Mouse (Mus musculus) heart, postnatal 0 days (tissue): ENCODE measurements at regions not wholly inside any gene's neighbourhood (a gene's known extent, or its start where the extent isn't known, plus 50 kb on each side); places are given as distances from the start of the nearest gene placed in this dataset.

ENCODE experiments used
- ATAC-seq: fragments of 200-750 bp; cut with Nextera tagmentation; 2 replicates; pipeline ENCODE4 v1.8.0; 2017; ENCODE audit warnings: low read depth, moderate number of reproducible peaks, moderate library complexity; ENCODE audit not compliant: insufficient read depth
- DNase-seq: peaks from one replicate; pipeline ENCODE4 v3.0.0-alpha.2; 2016; ENCODE audit warnings: low spot score
- H3K27ac ChIP-seq: fragments of 300-500 bp; sonication (generic); 2 replicates; pipeline ENCODE4 v1.5.1; 2014; ENCODE audit warnings: low read depth, mild to moderate bottlenecking
- H3K27me3 ChIP-seq: fragments of 300-500 bp; sonication (generic); 2 replicates; pipeline ENCODE4 v1.6.1; 2014; ENCODE audit warnings: low read length, mixed read lengths; ENCODE audit not compliant: control insufficient read depth, insufficient read depth
- H3K36me3 ChIP-seq: fragments of 300-500 bp; sonication (generic); replicated peaks from 2 replicates; pipeline ENCODE4 v1.6.1; 2014; ENCODE audit warnings: low read length, mixed read lengths; ENCODE audit not compliant: control insufficient read depth, insufficient read depth
- H3K4me1 ChIP-seq: fragments of 300-500 bp; sonication (generic); 2 replicates; pipeline ENCODE4 v1.6.1; 2014; ENCODE audit warnings: antibody characterized with exemption; ENCODE audit not compliant: control insufficient read depth, insufficient read depth
- H3K4me2 ChIP-seq: fragments of 300-500 bp; sonication (generic); 2 replicates; pipeline ENCODE4 v1.6.1; 2014; ENCODE audit warnings: low read depth, mild to moderate bottlenecking, low read length, moderate library complexity
- H3K4me3 ChIP-seq: fragments of 300-500 bp; sonication (generic); 2 replicates; pipeline ENCODE4 v1.5.1; 2014; ENCODE audit warnings: low read depth, low read length
- H3K9ac ChIP-seq: fragments of 300-500 bp; sonication (generic); replicated peaks from 2 replicates; pipeline ENCODE4 v1.6.1; 2014; ENCODE audit warnings: low read depth, low read length, mixed read lengths
- H3K9me3 ChIP-seq: fragments of 300-500 bp; sonication (generic); replicated peaks from 2 replicates; pipeline ENCODE4 v1.6.1; 2016; ENCODE audit warnings: low read length; ENCODE audit not compliant: control insufficient read depth
- CTCF ChIP-seq: IDR thresholded peaks from 2 replicates; pipeline ENCODE4 v1.5.1; 2016; ENCODE audit warnings: antibody characterized with exemption, control low read depth, low read depth
- EP300 ChIP-seq: IDR thresholded peaks from 2 replicates; pipeline ENCODE4 v1.6.1; 2016; ENCODE audit warnings: antibody characterized with exemption, low read depth
- WGBS: fragments of 180-500 bp; shearing (Covaris S2); extraction: QIAGEN DNeasy Blood & Tissue Kit; methylation state at CpG from one replicate; pipeline ENCODE4 v1.1.7; 2014; 5-methylcytosine and 5-hydroxymethylcytosine counted together

- 39% methylated on average over 7 of the region's 7 CpGs for WGBS
- TF ChIP-seq EP300 (no peak), CTCF (no peak)
- Histone ChIP-seq H3K36me3 (no peaks in the 10 kb centered on the region), H3K9me3 (no peaks in the 10 kb centered on the region), H3K9ac (no peak overlapping the region), H3K27me3 (no peaks in the 10 kb centered on the region), H3K4me1 (no peaks in the 10 kb centered on the region), H3K4me2 (no peak overlapping the region), H3K27ac (no peak overlapping the region), H3K4me3 (no peak overlapping the region)
- ATAC-seq (peak; percentile 33; the same call in 1 of the 2 replicates), DNase-seq (no peak)
These were observed 428.0 kb downstream of the Glrx3 start for GRCm38 (mm10) chr7:137865457-137865856.

GRCm38 (mm10) chr7:137866880-137867279 is 429.5 kb downstream of the Glrx3 start:
- WGBS: 71% methylated on average over 6 of the region's 6 CpGs
- no peak for TF ChIP-seq EP300
- no peak for TF ChIP-seq CTCF
- Histone ChIP-seq H3K9ac (no peak overlapping the region), H3K9me3 (no peaks in the 10 kb centered on the region), H3K36me3 (no peaks in the 10 kb centered on the region), H3K4me2 (no peak overlapping the region), H3K27ac (no peak overlapping the region), H3K4me1 (no peaks in the 10 kb centered on the region), H3K27me3 (no peaks in the 10 kb centered on the region), H3K4me3 (no peak overlapping the region)
- DNase-seq (no peak), ATAC-seq (no peak)

- H3K4me3 ChIP-seq: no peak overlapping the region
- WGBS: 56% methylated on average over 3 of the region's 3 CpGs
- H3K4me1 ChIP-seq: no peaks in the 10 kb centered on the region
- no peak for TF ChIP-seq EP300
- no peak for TF ChIP-seq CTCF
- H3K4me2 ChIP-seq: no peak overlapping the region
- no peak for DNase-seq
- H3K27ac ChIP-seq: no peak overlapping the region
- no peaks in the 10 kb centered on the region for H3K27me3 ChIP-seq
- no peak for ATAC-seq
- no peak overlapping the region for H3K9ac ChIP-seq
- H3K36me3 ChIP-seq: no peaks in the 10 kb centered on the region
- H3K9me3 ChIP-seq: no peaks in the 10 kb centered on the region
These were observed 431.1 kb downstream of the Glrx3 start for GRCm38 (mm10) chr7:137868501-137868900.

- Histone ChIP-seq H3K9ac (no peak overlapping the region), H3K9me3 (no peaks in the 10 kb centered on the region), H3K27ac (no peak overlapping the region), H3K4me3 (no peak overlapping the region), H3K27me3 (no peaks in the 10 kb centered on the region), H3K4me2 (no peak overlapping the region), H3K36me3 (no peaks in the 10 kb centered on the region), H3K4me1 (no peaks in the 10 kb centered on the region)
- 88% methylated on average over 2 of the region's 2 CpGs for WGBS
- TF ChIP-seq EP300 (no peak), CTCF (no peak)
- no peak for ATAC-seq
- DNase-seq: no peak
These were observed 437.9 kb downstream of the Glrx3 start for GRCm38 (mm10) chr7:137875306-137875705.

GRCm38 (mm10) chr7:137879296-137879695 is 441.9 kb downstream of the Glrx3 start:
- WGBS: 85% methylated on average over 12 of the region's 12 CpGs
- ATAC-seq: no peak
- no peak for TF ChIP-seq EP300
- TF ChIP-seq CTCF: no peak

GRCm38 (mm10) chr7:137882876-137883275 is 445.5 kb downstream of the Glrx3 start:
- no peak overlapping the region for H3K27ac ChIP-seq
- H3K4me3 ChIP-seq: no peak overlapping the region
- ATAC-seq (no peak), DNase-seq (no peak)
- no peaks in the 10 kb centered on the region for H3K9me3 ChIP-seq
- H3K27me3 ChIP-seq: no peaks in the 10 kb centered on the region
- TF ChIP-seq EP300: no peak
- no peak for TF ChIP-seq CTCF
- 51% methylated on average over 5 of the region's 5 CpGs for WGBS
- no peak overlapping the region for H3K4me2 ChIP-seq
- H3K4me1 ChIP-seq: no peaks in the 10 kb centered on the region
- H3K9ac ChIP-seq: no peak overlapping the region
- no peaks in the 10 kb centered on the region for H3K36me3 ChIP-seq

More at GRCm38 (mm10) chr7:137879296-137879695, 441.9 kb downstream of the Glrx3 start:
- Histone ChIP-seq H3K27me3 (no peaks in the 10 kb centered on the region), H3K4me3 (no peak overlapping the region), H3K4me1 (no peaks in the 10 kb centered on the region), H3K9me3 (no peaks in the 10 kb centered on the region), H3K27ac (no peak overlapping the region), H3K36me3 (no peaks in the 10 kb centered on the region), H3K9ac (no peak overlapping the region), H3K4me2 (no peak overlapping the region)
- no peak for DNase-seq
